Mouse (Mus musculus) midbrain, postnatal 0 days (tissue): ENCODE measurements at regions not wholly inside any gene's neighbourhood (a gene's known extent, or its start where the extent isn't known, plus 50 kb on each side); places are given as distances from the start of the nearest gene placed in this dataset.

Source experiments
- ATAC-seq: fragments of 200-750 bp; cut with Nextera tagmentation; 2 replicates; pipeline ENCODE4 v1.8.0; 2017; ENCODE audit warnings: moderate number of reproducible peaks, mild to moderate bottlenecking, moderate TSS enrichment, moderate library complexity; ENCODE audit not compliant: low FRiP score
- DNase-seq: peaks from one replicate; pipeline ENCODE4 v3.0.0-alpha.2; 2015; ENCODE audit warnings: low spot score
- H3K27ac ChIP-seq: fragments of 300-500 bp; sonication (generic); 2 replicates; pipeline ENCODE4 v1.5.1; 2014; ENCODE audit warnings: low read depth, mild to moderate bottlenecking, low read length, mixed read lengths
- H3K27me3 ChIP-seq: fragments of 300-500 bp; sonication (generic); 2 replicates; pipeline ENCODE4 v1.6.1; 2014; ENCODE audit warnings: low read length, control low read depth, mixed read lengths; ENCODE audit not compliant: insufficient read depth
- H3K36me3 ChIP-seq: fragments of 300-500 bp; sonication (generic); 2 replicates; pipeline ENCODE4 v1.6.1; 2014; ENCODE audit warnings: low read length, control low read depth, mixed read lengths; ENCODE audit not compliant: insufficient read depth
- H3K4me1 ChIP-seq: fragments of 300-500 bp; sonication (generic); 2 replicates; pipeline ENCODE4 v1.6.1; 2014; ENCODE audit warnings: mild to moderate bottlenecking, control low read depth, antibody characterized with exemption, low read length, mixed read lengths; ENCODE audit not compliant: insufficient read depth
- H3K4me2 ChIP-seq: fragments of 300-500 bp; sonication (generic); 2 replicates; pipeline ENCODE4 v1.6.1; 2014; ENCODE audit warnings: low read depth, mild to moderate bottlenecking, low read length, mixed read lengths; ENCODE audit not compliant: poor library complexity, severe bottlenecking
- H3K4me3 ChIP-seq: fragments of 300-500 bp; sonication (generic); 2 replicates; pipeline ENCODE4 v1.5.1; 2014; ENCODE audit warnings: low read depth, mild to moderate bottlenecking, low read length, moderate library complexity
- H3K9ac ChIP-seq: fragments of 300-500 bp; sonication (generic); replicated peaks from 2 replicates; pipeline ENCODE4 v1.6.1; 2014; ENCODE audit warnings: mild to moderate bottlenecking, low read length, moderate library complexity, mixed read lengths; ENCODE audit not compliant: poor library complexity, severe bottlenecking
- H3K9me3 ChIP-seq: fragments of 300-500 bp; sonication (generic); 2 replicates; pipeline ENCODE4 v1.6.1; 2016; ENCODE audit warnings: low read length, control low read depth
- CTCF ChIP-seq: IDR thresholded peaks from 2 replicates; pipeline ENCODE4 v1.5.1; 2016; ENCODE audit warnings: antibody characterized with exemption, mild to moderate bottlenecking
- WGBS: fragments of 180-500 bp; shearing (Covaris S2); extraction: QIAGEN DNeasy Blood & Tissue Kit; methylation state at CpG from one replicate; pipeline ENCODE4 v1.1.7; 2014; 5-methylcytosine and 5-hydroxymethylcytosine counted together

GRCm38 (mm10) chr2:128240536-128241279 is 114.9 kb downstream of the Bcl2l11 start:
- Histone ChIP-seq H3K36me3 (no peaks in the 10 kb centered on the region), H3K4me2 (no peak overlapping the region), H3K4me1 (no peaks in the 10 kb centered on the region), H3K27me3 (no peaks in the 10 kb centered on the region), H3K4me3 (no peak overlapping the region), H3K9ac (no peak overlapping the region), H3K9me3 (no peaks in the 10 kb centered on the region), H3K27ac (no peak overlapping the region)
- WGBS: 38% methylated on average over 9 of the region's 9 CpGs
- no peak for TF ChIP-seq CTCF
- ATAC-seq (no peak), DNase-seq (no peak)

- no peak for ATAC-seq
- no peak overlapping the region for H3K4me2 ChIP-seq
- 13% methylated on average over 3 of the region's 3 CpGs for WGBS
- no peak overlapping the region for H3K27ac ChIP-seq
- no peak overlapping the region for H3K9ac ChIP-seq
- H3K36me3 ChIP-seq: no peaks in the 10 kb centered on the region
- H3K9me3 ChIP-seq: no peaks in the 10 kb centered on the region
- no peak overlapping the region for H3K4me3 ChIP-seq
- DNase-seq: no peak
- no peaks in the 10 kb centered on the region for H3K4me1 ChIP-seq
- no peaks in the 10 kb centered on the region for H3K27me3 ChIP-seq
- TF ChIP-seq CTCF: no peak
Measured at GRCm38 (mm10) chr2:128241280-128241665, 115.4 kb downstream of the Bcl2l11 start.

GRCm38 (mm10) chr2:128245544-128245943 is 119.7 kb downstream of the Bcl2l11 start:
- Histone ChIP-seq H3K36me3 (no peaks in the 10 kb centered on the region), H3K9me3 (0 out of 2 replicates have a peak, but pooled peaks cover 3% of the 10 kb centered on the region), H3K9ac (no peak overlapping the region), H3K4me2 (no peak overlapping the region), H3K4me3 (no peak overlapping the region), H3K27ac (no peak overlapping the region), H3K27me3 (no peaks in the 10 kb centered on the region), H3K4me1 (no peaks in the 10 kb centered on the region)
- peak; percentile 57 for TF ChIP-seq CTCF
- DNase-seq: peak; percentile 95
- WGBS: 61% methylated on average over 10 of the region's 10 CpGs
- peak; percentile 78 for ATAC-seq

GRCm38 (mm10) chr2:128247967-128248366 is 122.1 kb downstream of the Bcl2l11 start:
- Histone ChIP-seq H3K9ac (no peak overlapping the region), H3K27me3 (no peaks in the 10 kb centered on the region), H3K4me2 (no peak overlapping the region), H3K36me3 (no peaks in the 10 kb centered on the region), H3K4me3 (no peak overlapping the region), H3K4me1 (no peaks in the 10 kb centered on the region), H3K9me3 (0 out of 2 replicates have a peak, but pooled peaks cover 3% of the 10 kb centered on the region), H3K27ac (no peak overlapping the region)
- 42% methylated on average over 4 of the region's 4 CpGs for WGBS
- TF ChIP-seq CTCF: no peak
- DNase-seq (peak; percentile 3), ATAC-seq (no peak)

- Histone ChIP-seq H3K4me2 (no peak overlapping the region), H3K9me3 (0 out of 2 replicates have a peak, but pooled peaks cover 3% of the 10 kb centered on the region), H3K27ac (no peak overlapping the region), H3K27me3 (no peaks in the 10 kb centered on the region), H3K9ac (no peak overlapping the region), H3K36me3 (no peaks in the 10 kb centered on the region), H3K4me1 (no peaks in the 10 kb centered on the region), H3K4me3 (no peak overlapping the region)
- TF ChIP-seq CTCF: no peak
- WGBS: 94% methylated on average over 4 of the region's 4 CpGs
- no peak for ATAC-seq
- no peak for DNase-seq
Measured at GRCm38 (mm10) chr2:128249188-128249587, 123.3 kb downstream of the Bcl2l11 start.

GRCm38 (mm10) chr2:128249607-128250006 is 123.8 kb downstream of the Bcl2l11 start:
- ATAC-seq: no peak
- WGBS: 93% methylated on average over 2 of the region's 2 CpGs

More at GRCm38 (mm10) chr2:128249607-128250006, 123.8 kb downstream of the Bcl2l11 start:
- Histone ChIP-seq H3K9me3 (0 out of 2 replicates have a peak, but pooled peaks cover 3% of the 10 kb centered on the region), H3K9ac (no peak overlapping the region), H3K4me3 (no peak overlapping the region), H3K36me3 (no peaks in the 10 kb centered on the region), H3K4me2 (no peak overlapping the region), H3K4me1 (no peaks in the 10 kb centered on the region), H3K27me3 (no peaks in the 10 kb centered on the region), H3K27ac (no peak overlapping the region)
- DNase-seq: no peak
- no peak for TF ChIP-seq CTCF
